Comparison of ENCODE assay signal across 8 mouse cellular contexts in the genomic region with DNA sequence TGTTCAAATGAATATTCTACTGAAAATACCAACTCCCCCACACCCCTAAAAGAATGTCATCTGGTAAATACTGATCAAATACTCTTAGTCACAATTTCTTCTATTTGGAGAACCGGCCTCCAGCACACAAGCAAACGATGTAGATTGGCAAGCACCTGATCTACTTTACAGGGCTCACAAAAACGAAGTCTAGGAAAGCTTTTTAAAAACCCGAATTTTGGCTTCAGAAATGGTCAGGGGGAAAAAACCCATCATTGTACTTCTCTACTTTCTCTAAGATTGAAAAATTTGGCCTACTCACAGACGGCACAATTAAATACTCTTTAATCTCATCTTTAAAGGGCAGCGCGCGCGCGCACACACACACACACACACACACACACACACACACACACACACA. TPM values are rescaled to one million over a fixed set of nuclear protein-coding genes. Genes with fewer than 3 reads are reported as not detected.
A peak's percentile ranks its signal among the peaks of the same experiment; 100 is the strongest.
DNase-seq lines count a peak whose midpoint lies in the region; ATAC-seq and TF ChIP-seq lines count a peak whose summit lies in the region.

No protein-coding gene starts in this region.

- DNase-seq in kidney, adult 2 months: no peak
- no peak for DNase-seq in kidney, postnatal 4 days
- peak; percentile 23 for DNase-seq in MN1 (ENCODE audit: low spot score)
- DNase-seq in adrenal gland, adult 18-20 months (ENCODE audit: low spot score in 2 of 2): no peak
- no peak for DNase-seq in cerebellum, adult 11 months
- no peak for DNase-seq in urinary bladder, postnatal 36 days (ENCODE audit: low spot score in 2 of 2)

- no peak for TF ChIP-seq POLR2A in kidney, adult 2 months (IDR thresholded peaks at IDR 0.05; ENCODE audit: low read depth, low read length)

- H3K4me2 ChIP-seq in hindbrain, embryonic 13.5 days: peak overlapping the region; percentile 59
- peak overlapping the region; percentile 54 for H3K4me2 ChIP-seq in midbrain, embryonic 12.5 days (replicated peaks)

- no peak for TF ChIP-seq CTCF in kidney, adult 2 months (conservative IDR thresholded peaks at IDR 0.05; ENCODE audit: insufficient read depth, insufficient read length, low read depth, low read length)

- no peak for ATAC-seq in hindbrain, embryonic 13.5 days (ENCODE audit: low FRiP score)
- ATAC-seq in midbrain, embryonic 12.5 days (ENCODE audit: low FRiP score, low read depth): no peak

- H3K27me3 ChIP-seq in kidney, adult 2 months (replicated peaks; ENCODE audit: control insufficient read depth, insufficient read depth, low read length): no peaks in the 10 kb centered on the region
- no peaks in the 10 kb centered on the region for H3K27me3 ChIP-seq in hindbrain, embryonic 13.5 days
- no peaks in the 10 kb centered on the region for H3K27me3 ChIP-seq in midbrain, embryonic 12.5 days

- peak overlapping the region; percentile 65; the same call in 1 of the 2 replicates for H3K4me3 ChIP-seq in kidney, adult 2 months (ENCODE audit: insufficient read depth, low read depth, low read length)
- H3K4me3 ChIP-seq in hindbrain, embryonic 13.5 days: peak overlapping the region; percentile 85
- peak overlapping the region; percentile 88 for H3K4me3 ChIP-seq in midbrain, embryonic 12.5 days

- H3K9ac ChIP-seq in hindbrain, embryonic 13.5 days: peak overlapping the region; percentile 95
- peak overlapping the region; percentile 85 for H3K9ac ChIP-seq in midbrain, embryonic 12.5 days (replicated peaks)

- 4% methylated on average over 10 of the region's 10 CpGs for WGBS in kidney, adult 2 months
- WGBS in hindbrain, embryonic 13.5 days: 11% methylated on average over 9 of the region's 10 CpGs
- 12% methylated on average over 7 of the region's 10 CpGs for WGBS in midbrain, embryonic 12.5 days

- no peaks in the 10 kb centered on the region; the same call in 1 of the 2 replicates for H3K4me1 ChIP-seq in kidney, adult 2 months (ENCODE audit: control insufficient read depth, insufficient read depth, low read length)
- peaks cover 7% of the 10 kb centered on the region for H3K4me1 ChIP-seq in hindbrain, embryonic 13.5 days (replicated peaks)
- H3K4me1 ChIP-seq in midbrain, embryonic 12.5 days: 0 out of 2 replicates have a peak, but pooled peaks cover 2% of the 10 kb centered on the region

- peaks cover 4% of the 10 kb centered on the region; the same call in 1 of the 2 replicates for H3K9me3 ChIP-seq in hindbrain, embryonic 13.5 days
- peaks cover 13% of the 10 kb centered on the region for H3K9me3 ChIP-seq in midbrain, embryonic 12.5 days

- H3K36me3 ChIP-seq in kidney, adult 2 months (ENCODE audit: control insufficient read depth, insufficient read depth, low read length): no peaks in the 10 kb centered on the region
- peaks cover 10% of the 10 kb centered on the region for H3K36me3 ChIP-seq in hindbrain, embryonic 13.5 days
- H3K36me3 ChIP-seq in midbrain, embryonic 12.5 days: peaks cover 7% of the 10 kb centered on the region

- H3K27ac ChIP-seq in kidney, adult 2 months (ENCODE audit: insufficient read depth, low read depth, low read length): no peak overlapping the region
- 0 out of 2 replicates have a peak overlapping the region, but pooled peaks have one; percentile 94 for H3K27ac ChIP-seq in hindbrain, embryonic 13.5 days
- H3K27ac ChIP-seq in midbrain, embryonic 12.5 days (replicated peaks): peak overlapping the region; percentile 87; the same call in 1 of the 2 replicates

RNA-seq across cellular contexts. Expression of a gene that starts 0.8 kb away (rescaled TPM):
- 0.83 and 1.2 TPM in 2 replicates for polyA plus RNA-seq in kidney, adult 2 months (2012; rRNA removed)
- polyA plus RNA-seq in hindbrain, embryonic 13.5 days (2015; fragmentation: Nextera tagmentation; extraction: Ambion mirVana): 25.5 and 26.5 TPM in 2 replicates
- 22.8 and 24.7 TPM in 2 replicates for polyA plus RNA-seq in midbrain, embryonic 12.5 days (2016; fragmentation: Nextera tagmentation; extraction: Ambion mirVana)
- total RNA-seq in adrenal gland, adult 18-20 months (2021): 1 to 10 TPM; 5.2 to 6.4 TPM

RNA-seq across cellular contexts. Expression of a gene that starts 35.5 kb away (rescaled TPM):
- not detected in 2 replicates for polyA plus RNA-seq in kidney, adult 2 months (2012; rRNA removed)
- polyA plus RNA-seq in hindbrain, embryonic 13.5 days (2015; fragmentation: Nextera tagmentation; extraction: Ambion mirVana): not detected in 2 replicates
- polyA plus RNA-seq in midbrain, embryonic 12.5 days (2016; fragmentation: Nextera tagmentation; extraction: Ambion mirVana): not detected in 2 replicates
- total RNA-seq in adrenal gland, adult 18-20 months (2021): not detected

RNA-seq across cellular contexts. Expression of a gene that starts 39.4 kb away (rescaled TPM):
- 2.3 and 2.6 TPM in 2 replicates for polyA plus RNA-seq in kidney, adult 2 months (2012; rRNA removed)
- polyA plus RNA-seq in hindbrain, embryonic 13.5 days (2015; fragmentation: Nextera tagmentation; extraction: Ambion mirVana): 19.8 and 22.7 TPM in 2 replicates
- 18.9 and 19.0 TPM in 2 replicates for polyA plus RNA-seq in midbrain, embryonic 12.5 days (2016; fragmentation: Nextera tagmentation; extraction: Ambion mirVana)
- 10 to 100 TPM; 10.1 to 12.3 TPM for total RNA-seq in adrenal gland, adult 18-20 months (2021)

RNA-seq across cellular contexts. Expression of a gene that starts 56.7 kb away (rescaled TPM):
- 2.2 and 2.8 TPM in 2 replicates for polyA plus RNA-seq in kidney, adult 2 months (2012; rRNA removed)
- polyA plus RNA-seq in hindbrain, embryonic 13.5 days (2015; fragmentation: Nextera tagmentation; extraction: Ambion mirVana): 21.4 and 23.8 TPM in 2 replicates
- polyA plus RNA-seq in midbrain, embryonic 12.5 days (2016; fragmentation: Nextera tagmentation; extraction: Ambion mirVana): 14.9 and 15.5 TPM in 2 replicates
- 10 to 100 TPM in 1 of 2 experiments, 1 to 10 TPM in 1; 7.2 to 10.8 TPM for total RNA-seq in adrenal gland, adult 18-20 months (2021)

Comparison
In these comparisons a context has a peak if more than half of its experiments do, and no peak if none do; other contexts are left out.
1. RNA of a gene that starts 0.8 kb away (polyA plus RNA-seq): 25.5 to 26.5 TPM in hindbrain, embryonic 13.5 days and 22.8 to 24.7 TPM in midbrain, embryonic 12.5 days; 0.83 to 1.2 TPM in kidney, adult 2 months; every median in the first group is over 10 times any median in the second.
2. Peak in every context shown above with its lines, with median percentiles within 50 percentile points of each other: H3K4me3 ChIP-seq.